Mouse (Mus musculus): ENCODE measurements around the gene Sgta. TPM values are rescaled to one million over a fixed set of nuclear protein-coding genes. Genes with fewer than 3 reads are reported as not detected.

The Sgta gene
- total RNA-seq (2023; ENCODE audit: inconsistent age) = 62.6 to 68.2 TPM (median 64.7 TPM) in 4 replicates

GRCm38 (mm10) chr10:81059603-81060543 lies at the start of gene Sgta:
Gene Sgta (minus strand): TSS chr10:81060181.

GRCm38 (mm10) chr10:81105565-81106112 lies 45.7 kb upstream of the Sgta start, which contains the start of gene Map2k2:
Gene Map2k2 (plus strand): TSS chr10:81105915.

GRCm38 (mm10) chr10:81069836-81070235 lies 9.9 kb upstream of the Sgta start, which contains the start of gene Thop1:
Gene Thop1 (plus strand): TSS chr10:81070035.

DNA sequence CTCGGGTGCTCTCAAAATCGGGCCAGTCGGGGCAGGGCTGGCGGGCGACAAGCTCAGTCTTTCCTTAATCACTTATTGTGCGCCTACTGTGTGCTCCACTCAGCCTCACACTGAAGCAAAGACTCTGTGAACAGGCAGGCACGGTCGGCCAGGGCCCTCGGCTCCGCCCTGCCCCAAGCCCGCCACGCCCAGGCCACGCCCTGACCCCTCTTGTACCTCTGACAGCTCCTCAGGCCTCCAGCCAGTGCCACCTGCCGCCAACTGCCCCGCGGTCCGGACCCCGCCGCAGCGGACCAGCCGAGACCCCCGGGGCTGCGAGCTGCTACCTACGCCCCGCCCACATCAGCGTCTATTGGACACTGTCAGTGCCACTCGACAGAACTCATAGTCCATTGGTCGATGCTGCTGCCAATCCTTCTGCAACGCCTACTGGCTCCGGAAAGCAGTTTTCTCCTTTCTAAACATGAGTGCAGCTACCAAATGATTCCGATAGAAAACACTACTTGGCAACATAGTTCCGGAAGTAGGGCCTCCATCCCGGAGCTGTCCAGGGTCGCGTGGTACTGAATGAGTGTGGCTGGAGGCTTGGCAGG lies 22.9 kb downstream of the Sgta start, which contains the start of gene Slc39a3:
Slc39a3 (minus strand) TSS at position 439 of the 593 bp plus-strand sequence.

DNA sequence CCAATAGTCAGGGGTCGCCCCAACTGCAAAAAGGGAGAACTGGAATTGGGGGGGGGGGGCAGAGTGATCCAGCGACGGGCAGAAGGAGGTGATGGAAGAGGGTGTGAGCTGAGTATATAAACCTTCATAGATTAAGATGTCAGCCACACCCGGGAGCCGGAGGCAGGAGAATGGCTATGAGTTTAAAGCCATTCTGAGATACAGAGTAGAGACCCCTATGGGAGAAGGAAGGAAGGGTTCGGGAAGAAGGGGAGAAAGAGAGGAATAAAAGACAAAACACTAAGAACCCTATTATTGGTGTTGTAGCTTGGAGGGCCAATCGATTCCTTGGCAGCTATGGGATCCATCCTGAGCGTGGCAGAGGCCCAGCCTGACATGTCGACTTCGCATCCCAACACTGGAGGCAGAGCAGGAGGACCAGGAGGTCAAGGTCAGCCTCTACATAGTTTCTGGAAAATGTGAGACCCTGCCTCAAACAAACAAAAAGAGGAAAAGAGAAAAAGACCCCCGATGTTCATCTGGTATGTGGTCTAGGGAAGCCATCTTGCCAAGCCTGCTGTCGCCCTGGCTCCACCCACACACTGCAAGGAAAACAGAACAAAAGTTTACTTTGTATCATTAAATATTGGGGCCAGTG lies 34.2 kb downstream of the Sgta start, which contains the start of gene Diras1:
Diras1 (minus strand) TSS at position 24 of the 637 bp plus-strand sequence.

GRCm38 (mm10) chr10:81014393-81015384 lies 45.3 kb downstream of the Sgta start, which contains the start of gene Gng7:
Gene Gng7 (minus strand): TSS chr10:81014945.

Other genes with a start within 250 kb of the Sgta start
- not detected in 4 replicates for gene Jsrp1, start 246.7 kb downstream of the Sgta start, total RNA-seq (2023; ENCODE audit: inconsistent age)
- 502 to 594 TPM (median 550 TPM) in 4 replicates for gene Oaz1, start 233.5 kb downstream of the Sgta start, total RNA-seq (2023; ENCODE audit: inconsistent age)
- gene Lingo3, start 216.1 kb downstream of the Sgta start, total RNA-seq (2023; ENCODE audit: inconsistent age) = not detected in 4 replicates
- gene Lsm7, start 205.0 kb downstream of the Sgta start, total RNA-seq (2023; ENCODE audit: inconsistent age) = 20.6 to 35.7 TPM (median 27.3 TPM) in 4 replicates
- 24.8 to 34.2 TPM (median 28.8 TPM) in 4 replicates for gene Sppl2b, start 204.9 kb downstream of the Sgta start, total RNA-seq (2023; ENCODE audit: inconsistent age)
- gene Tmprss9, start 188.3 kb downstream of the Sgta start, total RNA-seq (2023; ENCODE audit: inconsistent age) = not detected in 4 replicates
- 67.2 to 77.1 TPM (median 71.8 TPM) in 4 replicates for gene Timm13, start 159.2 kb downstream of the Sgta start, total RNA-seq (2023; ENCODE audit: inconsistent age)
- gene Lmnb2, start 141.9 kb downstream of the Sgta start, total RNA-seq (2023; ENCODE audit: inconsistent age) = 10.7 to 14.4 TPM (median 12.4 TPM) in 4 replicates
- 43.6 to 49.2 TPM (median 44.1 TPM) in 4 replicates for gene Gadd45b, start 130.1 kb downstream of the Sgta start, total RNA-seq (2023; ENCODE audit: inconsistent age)
- 0.19 to 0.39 TPM (median 0.22 TPM) in 3 of 4 replicates, not detected in the other for gene Gng7, start 45.2 kb downstream of the Sgta start, total RNA-seq (2023; ENCODE audit: inconsistent age)
- gene Diras1, start 34.5 kb downstream of the Sgta start, total RNA-seq (2023; ENCODE audit: inconsistent age) = not detected in 4 replicates
- 10.1 to 13.0 TPM (median 12.5 TPM) in 4 replicates for gene Slc39a3, start 22.8 kb downstream of the Sgta start, total RNA-seq (2023; ENCODE audit: inconsistent age)
- 17.0 to 20.3 TPM (median 17.5 TPM) in 4 replicates for gene Thop1, start 9.9 kb upstream of the Sgta start, total RNA-seq (2023; ENCODE audit: inconsistent age)
- not detected in 4 replicates for gene Creb3l3, start 38.7 kb upstream of the Sgta start, total RNA-seq (2023; ENCODE audit: inconsistent age)
- gene Map2k2, start 45.7 kb upstream of the Sgta start, total RNA-seq (2023; ENCODE audit: inconsistent age) = 129 to 154 TPM (median 146 TPM) in 4 replicates
- gene Zbtb7a, start 75.0 kb upstream of the Sgta start, total RNA-seq (2023; ENCODE audit: inconsistent age) = 96.3 to 108 TPM (median 102 TPM) in 4 replicates
- gene Pias4, start 107.7 kb upstream of the Sgta start, total RNA-seq (2023; ENCODE audit: inconsistent age) = 56.6 to 67.0 TPM (median 64.0 TPM) in 4 replicates
- gene Eef2, start 116.5 kb upstream of the Sgta start, total RNA-seq (2023; ENCODE audit: inconsistent age) = 2,010 to 2,056 TPM (median 2,036 TPM) in 4 replicates
- 75.8 to 91.0 TPM (median 85.2 TPM) in 4 replicates for gene Dapk3, start 122.8 kb upstream of the Sgta start, total RNA-seq (2023; ENCODE audit: inconsistent age)
- not detected in 4 replicates for gene 4930442H23Rik, start 123.7 kb upstream of the Sgta start, total RNA-seq (2023; ENCODE audit: inconsistent age)
- not detected in 4 replicates for gene Nmrk2, start 141.9 kb upstream of the Sgta start, total RNA-seq (2023; ENCODE audit: inconsistent age)
- gene Atcay, start 170.7 kb upstream of the Sgta start, total RNA-seq (2023; ENCODE audit: inconsistent age) = not detected in 4 replicates
- 2.6 to 7.2 TPM (median 4.5 TPM) in 4 replicates for gene Zfr2, start 173.0 kb upstream of the Sgta start, total RNA-seq (2023; ENCODE audit: inconsistent age)
- gene Matk, start 192.8 kb upstream of the Sgta start, total RNA-seq (2023; ENCODE audit: inconsistent age) = 22.2 to 31.3 TPM (median 26.5 TPM) in 4 replicates
- gene Mrpl54, start 206.8 kb upstream of the Sgta start, total RNA-seq (2023; ENCODE audit: inconsistent age) = 128 to 138 TPM (median 136 TPM) in 4 replicates
- gene Apba3, start 206.8 kb upstream of the Sgta start, total RNA-seq (2023; ENCODE audit: inconsistent age) = 41.2 to 44.0 TPM (median 42.6 TPM) in 4 replicates
- gene Tjp3, start 231.4 kb upstream of the Sgta start, total RNA-seq (2023; ENCODE audit: inconsistent age) = 12.7 to 18.0 TPM (median 17.5 TPM) in 4 replicates
- gene Pip5k1c, start 232.8 kb upstream of the Sgta start, total RNA-seq (2023; ENCODE audit: inconsistent age) = 150 to 166 TPM (median 155 TPM) in 4 replicates